Comparison of ENCODE assay signal across 15 mouse cellular contexts in genomic region chr12:102682085-102682484, GRCm38 (mm10). TPM values are rescaled to one million over a fixed set of nuclear protein-coding genes. Genes with fewer than 3 reads are reported as not detected.
A peak's percentile ranks its signal among the peaks of the same experiment; 100 is the strongest.
DNase-seq lines count a peak whose midpoint lies in the region; ATAC-seq and TF ChIP-seq lines count a peak whose summit lies in the region.
"Had no signal": no experiment of that assay in that cellular context is flagged by ENCODE, and none has a peak within 500 bp of the region (broad histone marks: within the 10 kb centered on the region; RNA-seq: fewer than 3 reads in every experiment).

No protein-coding gene starts in this region.

- H3K4me2 ChIP-seq in kidney, embryonic 14.5 days (replicated peaks; ENCODE audit: low read depth, low read length), result no peak overlapping the region
- H3K4me2 ChIP-seq: forebrain, embryonic 12.5 days; hindbrain, embryonic 12.5 days; liver, embryonic 13.5 days; midbrain, embryonic 11.5 days had no signal

- WGBS in kidney, adult 2 months, result 57% methylated on average over 5 of the region's 5 CpGs
- WGBS in kidney, embryonic 14.5 days, result 80% methylated on average over 5 of the region's 5 CpGs
- 33% methylated on average over 5 of the region's 5 CpGs for WGBS in small intestine, adult 2 months

- no peak overlapping the region for H3K4me3 ChIP-seq in kidney, adult 2 months (ENCODE audit: insufficient read depth, low read depth, low read length)
- H3K4me3 ChIP-seq in kidney, embryonic 14.5 days (ENCODE audit: low read length), result no peak overlapping the region
- no peak overlapping the region for H3K4me3 ChIP-seq in brown adipose tissue, adult 24 weeks (ENCODE audit: insufficient read depth, low read depth, low read length)
- H3K4me3 ChIP-seq in small intestine, adult 2 months (ENCODE audit: low read depth, low read length), result peak overlapping the region; percentile 11; the same call in 1 of the 2 replicates
- H3K4me3 ChIP-seq in left cerebral cortex, adult 2 months, result no peak overlapping the region
- H3K4me3 ChIP-seq: forebrain, embryonic 12.5 days; hindbrain, embryonic 12.5 days; liver, embryonic 13.5 days; myocyte had no signal

- no peak overlapping the region for H3K9ac ChIP-seq in kidney, embryonic 14.5 days (ENCODE audit: low read depth, low read length)
- H3K9ac ChIP-seq: forebrain, embryonic 12.5 days; hindbrain, embryonic 12.5 days; liver, embryonic 13.5 days had no signal

- H3K4me1 ChIP-seq in kidney, adult 2 months (ENCODE audit: control insufficient read depth, insufficient read depth, low read length), result peaks cover 21% of the 10 kb centered on the region
- H3K4me1 ChIP-seq in kidney, embryonic 14.5 days (ENCODE audit: control insufficient read depth, insufficient read depth, low read length), result peaks cover 14% of the 10 kb centered on the region; the same call in 1 of the 2 replicates
- H3K4me1 ChIP-seq in brown adipose tissue, adult 24 weeks (ENCODE audit: control insufficient read depth, insufficient read depth, insufficient read length, low read length), result peaks cover 57% of the 10 kb centered on the region
- peaks cover 84% of the 10 kb centered on the region for H3K4me1 ChIP-seq in small intestine, adult 2 months (ENCODE audit: control insufficient read depth, insufficient read depth, insufficient read length, low read length)

- no peaks in the 10 kb centered on the region for H3K27me3 ChIP-seq in kidney, adult 2 months (replicated peaks; ENCODE audit: control insufficient read depth, insufficient read depth, low read length)
- no peaks in the 10 kb centered on the region for H3K27me3 ChIP-seq in kidney, embryonic 14.5 days (ENCODE audit: control insufficient read depth, insufficient read depth, low read length)
- no peaks in the 10 kb centered on the region for H3K27me3 ChIP-seq in small intestine, adult 2 months (ENCODE audit: control insufficient read depth, insufficient read depth, low read length)
- H3K27me3 ChIP-seq: forebrain, embryonic 12.5 days; hindbrain, embryonic 12.5 days; liver, embryonic 13.5 days had no signal

- no peak for TF ChIP-seq POLR2A in kidney, adult 2 months (IDR thresholded peaks at IDR 0.05; ENCODE audit: low read depth, low read length)
- TF ChIP-seq POLR2A in small intestine, adult 2 months (IDR thresholded peaks at IDR 0.05; ENCODE audit: low read depth, low read length), result 0 out of 2 replicates have a peak, but pooled peaks have one; percentile 21

- peak; percentile 39 for DNase-seq in kidney, adult 2 months
- peak; percentile 73 to 77 for DNase-seq in heart, postnatal 10 days
- no peak for DNase-seq in left cerebral cortex, adult 2 months (ENCODE audit: extremely low spot score in 1 of 2, low spot score in 2 of 2)
- no peak for DNase-seq in frontal cortex, adult 2 months (ENCODE audit: extremely low spot score in 1 of 2, low spot score in 1 of 2)
- DNase-seq: kidney, adult 8-10 months; liver, embryonic 13.5 days; right cerebral cortex, adult 18-20 months had no signal

- no peak overlapping the region for H3K27ac ChIP-seq in kidney, adult 2 months (ENCODE audit: insufficient read depth, low read depth, low read length)
- H3K27ac ChIP-seq in kidney, embryonic 14.5 days (ENCODE audit: low read depth, low read length), result no peak overlapping the region
- H3K27ac ChIP-seq in brown adipose tissue, adult 24 weeks (replicated peaks; ENCODE audit: low read depth, low read length), result peak overlapping the region; percentile 61
- H3K27ac ChIP-seq in small intestine, adult 2 months (ENCODE audit: insufficient read depth, low read depth, low read length), result peak overlapping the region; percentile 99
- H3K27ac ChIP-seq in left cerebral cortex, adult 2 months, result no peak overlapping the region
- H3K27ac ChIP-seq: forebrain, embryonic 12.5 days; hindbrain, embryonic 12.5 days; liver, embryonic 13.5 days had no signal

- no peak for TF ChIP-seq CTCF in kidney, adult 2 months (conservative IDR thresholded peaks at IDR 0.05; ENCODE audit: insufficient read depth, insufficient read length, low read depth, low read length)
- TF ChIP-seq CTCF in small intestine, adult 2 months (IDR thresholded peaks at IDR 0.05; ENCODE audit: extremely low read depth, insufficient read length, insufficient replicate concordance, low read depth, low read length), result no peak
- no peak for TF ChIP-seq CTCF in left cerebral cortex, adult 2 months (IDR thresholded peaks at IDR 0.05)

- no peaks in the 10 kb centered on the region for H3K36me3 ChIP-seq in kidney, adult 2 months (ENCODE audit: control insufficient read depth, insufficient read depth, low read length)
- no peaks in the 10 kb centered on the region for H3K36me3 ChIP-seq in kidney, embryonic 14.5 days (ENCODE audit: control insufficient read depth, insufficient read depth, low read length)
- H3K36me3 ChIP-seq in small intestine, adult 2 months (ENCODE audit: control insufficient read depth, insufficient read depth, low read length), result peaks cover 19% of the 10 kb centered on the region
- H3K36me3 ChIP-seq: forebrain, embryonic 12.5 days; hindbrain, embryonic 12.5 days; liver, embryonic 13.5 days had no signal

- intact Hi-C loops in heart, postnatal 10 days (cut with DNase I), result no loop called here
- intact Hi-C loops in left cerebral cortex, adult 2 months (cut with DNase I), result no loop called here

- no peaks in the 10 kb centered on the region for H3K9me3 ChIP-seq in kidney, embryonic 14.5 days (ENCODE audit: control insufficient read depth, low read length)
- H3K9me3 ChIP-seq: forebrain, embryonic 12.5 days; hindbrain, embryonic 12.5 days; liver, embryonic 13.5 days had no signal

- no peak for ATAC-seq in kidney, embryonic 14.5 days (ENCODE audit: low FRiP score, low TSS enrichment)
- ATAC-seq: lung, postnatal 0 days had no signal

RNA-seq across cellular contexts. Expression of gene Itpk1, which starts 22.6 kb away (rescaled TPM):
- polyA plus RNA-seq in kidney, adult 2 months (2012; rRNA removed), result 27.6 and 29.0 TPM in 2 replicates
- 10.2 and 18.4 TPM in 2 replicates for polyA plus RNA-seq in kidney, embryonic 14.5 days (2014; fragmentation: Nextera tagmentation; extraction: Ambion mirVana)
- 65.8 and 126 TPM in 2 replicates for polyA plus RNA-seq in brown adipose tissue, adult 24 weeks (2012; ENCODE audit: insufficient read depth, insufficient read length, missing spikeins)
- total RNA-seq in heart, postnatal 10 days (2021), result 10 to 100 TPM in 1 of 2 experiments, 1 to 10 TPM in 1; 9.6 to 11.2 TPM
- polyA plus RNA-seq in small intestine, adult 2 months (2012; rRNA removed), result 104 and 324 TPM in 2 replicates
- total RNA-seq in left cerebral cortex, adult 2 months (2021), result 10 to 100 TPM; 52.3 to 54.9 TPM
- 45.0 and 46.4 TPM in 2 replicates for polyA plus RNA-seq in frontal cortex, adult 2 months (2012; rRNA removed)

Comparison
In these comparisons a context has a peak if more than half of its experiments do, and no peak if none do; other contexts are left out.
1. DNase-seq: peak in kidney, adult 2 months (single experiment) and heart, postnatal 10 days (2 of 2); none in left cerebral cortex, adult 2 months (0 of 2) and frontal cortex, adult 2 months (0 of 2).
2. H3K27ac ChIP-seq: peak in brown adipose tissue, adult 24 weeks (single experiment) and small intestine, adult 2 months (single experiment); none in kidney, adult 2 months (single experiment), kidney, embryonic 14.5 days (single experiment) and left cerebral cortex, adult 2 months (single experiment).